Mouse (Mus musculus) left cerebral cortex, postnatal 10 days (tissue): ENCODE data around the gene Coro2b. TPM values are rescaled to one million over a fixed set of nuclear protein-coding genes. Genes with fewer than 3 reads are reported as not detected.

Experiments
- DNase-seq, 2 experiments: peaks; one replicate each; pipeline ENCODE4 v3.0.0; 2021 to 2022; ENCODE audit warnings: low spot score in 2 of 2, mixed read lengths in 1 of 2; ENCODE audit errors: extremely low spot score in 1 of 2
- intact Hi-C: fragments of 180-260 bp; cut with DNase I; formaldehyde crosslinking; loops from one replicate; pipeline ENCODE4 v1.15.1; 2025
- total RNA-seq, 2 experiments: library from RNA; stranded (reverse); gene quantifications; 2 replicates each; pipeline ENCODE4 v1.2.3; 2021

Coro2b gene
- total RNA-seq, 2 experiments from 2014 or later = 107 to 113 TPM

- intact Hi-C loops = no loop called here
- no peak for DNase-seq
Measured at GRCm38 (mm10) chr9:62385062-62385461, 151.8 kb downstream of the Coro2b start.

GRCm38 (mm10) chr9:62382519-62383084 is 154.2 kb downstream of the Coro2b start:
- no peak for DNase-seq
- intact Hi-C loops = no loop called here

GRCm38 (mm10) chr9:62381402-62381913 is 155.4 kb downstream of the Coro2b start:
- DNase-seq = no peak
- intact Hi-C loops = no loop called here

GRCm38 (mm10) chr9:62380351-62380750 is 156.5 kb downstream of the Coro2b start:
- no peak for DNase-seq

GRCm38 (mm10) chr9:62377897-62378296 is 158.9 kb downstream of the Coro2b start:
- intact Hi-C loops = no loop called here
- DNase-seq = no peak

More at GRCm38 (mm10) chr9:62380351-62380750, 156.5 kb downstream of the Coro2b start:
- intact Hi-C loops = no loop called here

GRCm38 (mm10) chr9:62374276-62374675 is 162.6 kb downstream of the Coro2b start:
- intact Hi-C loops = loop anchor here (5.0 kb wide), 1 partner anchor 77 kb away; no protein-coding TSS in a partner anchor
- no peak for DNase-seq

- intact Hi-C loops = loop anchor here (5.0 kb wide), 1 partner anchor 76 kb away; no protein-coding TSS in a partner anchor
- DNase-seq = peak in 1 of 2 experiments; percentile 79
Measured at GRCm38 (mm10) chr9:62373222-62374123, 163.4 kb downstream of the Coro2b start.

- intact Hi-C loops = loop anchor here (5.0 kb wide), 1 partner anchor 75 kb away; no protein-coding TSS in a partner anchor
- no peak for DNase-seq
Measured at GRCm38 (mm10) chr9:62372556-62373221, 164.2 kb downstream of the Coro2b start.

GRCm38 (mm10) chr9:62371745-62372555 is 164.9 kb downstream of the Coro2b start:
- no peak for DNase-seq
- intact Hi-C loops = loop anchor here (5.0 kb wide), 1 partner anchor 75 kb away; no protein-coding TSS in a partner anchor

- DNase-seq = no peak
- intact Hi-C loops = loop anchor here (5.0 kb wide), 1 partner anchor 73 kb away; no protein-coding TSS in a partner anchor
Measured at GRCm38 (mm10) chr9:62370648-62371280, 166.1 kb downstream of the Coro2b start.

GRCm38 (mm10) chr9:62370186-62370585 is 166.7 kb downstream of the Coro2b start:
- no peak for DNase-seq
- intact Hi-C loops = loop anchor here (5.0 kb wide), 1 partner anchor 73 kb away; no protein-coding TSS in a partner anchor

Other genes with a start within 250 kb of the Coro2b start
- 100 to 1,000 TPM; 232 to 233 TPM for gene Anp32a, start 195.8 kb downstream of the Coro2b start, total RNA-seq
- gene Itga11, start 140.8 kb upstream of the Coro2b start, total RNA-seq = 1 to 10 TPM; 1.1 to 1.4 TPM